Mouse (Mus musculus): ENCODE data around the gene H2-D1. TPM values are rescaled to one million over a fixed set of nuclear protein-coding genes. Genes with fewer than 3 reads are reported as not detected.
A peak's percentile ranks its signal among the peaks of the same experiment; 100 is the strongest.
"Not testable (repeated sequence)": the region's sequence is repeated elsewhere in the genome, so short reads cannot be mapped to it uniquely, and the experiment has no call there.

The H2-D1 gene
- polyA plus RNA-seq, 1 experiment from 2014 or later = 77.7 TPM

DNA sequence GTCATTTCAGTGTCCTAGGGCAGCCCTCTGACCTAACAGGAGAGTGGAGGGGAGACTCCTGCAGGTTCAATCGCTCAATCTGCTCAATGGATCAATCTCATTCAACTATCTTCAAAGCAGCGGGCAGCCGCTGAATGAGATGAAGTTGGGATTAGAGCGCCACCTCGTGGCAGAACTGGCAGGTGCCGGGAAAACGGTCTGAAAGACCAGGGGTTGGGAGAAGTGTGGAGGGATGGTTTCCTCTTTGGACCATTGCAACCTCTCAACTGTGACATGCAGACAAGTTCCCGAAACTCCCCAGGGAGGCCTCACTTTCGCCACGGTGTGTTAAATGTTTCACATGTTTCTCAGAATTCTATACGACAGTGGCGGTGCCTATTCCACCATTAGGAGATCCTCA is 30.5 kb upstream of the H2-D1 start:
- H3K4me1 ChIP-seq (replicated peaks) = peaks cover 54% of the 10 kb centered on the region
- H3K9ac ChIP-seq = peak overlapping the region; percentile 27; the same call in 1 of the 2 replicates
- H3K36me3 ChIP-seq = peaks cover 47% of the 10 kb centered on the region

DNA sequence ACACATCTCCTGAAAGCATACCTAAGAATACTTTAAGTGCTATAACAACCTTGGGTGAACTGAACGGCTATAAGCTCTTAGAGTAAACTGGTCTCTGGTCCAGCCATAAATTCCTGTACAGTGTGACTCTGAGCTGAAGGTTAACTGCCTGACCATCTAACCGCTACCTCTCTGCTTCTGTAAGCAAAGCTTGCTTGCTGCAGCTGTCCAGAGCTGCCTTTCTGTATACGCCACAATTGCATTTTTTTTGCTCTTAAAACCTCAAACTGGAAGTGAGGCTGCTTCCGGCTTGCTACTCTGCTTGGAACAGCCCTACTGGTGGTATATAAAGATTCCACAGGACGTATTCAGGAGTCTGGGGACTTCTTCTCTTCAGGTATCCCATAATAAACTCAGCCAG is 29.9 kb upstream of the H2-D1 start:
- ATAC-seq (ENCODE audit: low read depth) (no peak), DNase-seq (no peak)
- H3K4me3 ChIP-seq (replicated peaks) = peak overlapping the region; percentile 16; the same call in 1 of the 2 replicates
- no peaks in the 10 kb centered on the region for H3K9me3 ChIP-seq (replicated peaks)
- peak overlapping the region; percentile 27; the same call in 1 of the 2 replicates for H3K9ac ChIP-seq
- WGBS (ENCODE audit: insufficient replicate concordance) = 69% methylated on average over 5 of the region's 5 CpGs
- peaks cover 54% of the 10 kb centered on the region for H3K4me1 ChIP-seq (replicated peaks)
- peak overlapping the region; percentile 96 for H3K4me2 ChIP-seq
- H3K27me3 ChIP-seq = no peaks in the 10 kb centered on the region
- H3K36me3 ChIP-seq = peaks cover 41% of the 10 kb centered on the region
- peak overlapping the region; percentile 94 for H3K27ac ChIP-seq

More for the DNA sequence above, 30.5 kb upstream of the H2-D1 start:
- H3K9me3 ChIP-seq (replicated peaks) = no peaks in the 10 kb centered on the region
- peak overlapping the region; percentile 94; the same call in 1 of the 2 replicates for H3K27ac ChIP-seq
- DNase-seq = peak; percentile 66
- WGBS (ENCODE audit: insufficient replicate concordance) = 10% methylated on average over 12 of the region's 12 CpGs
- no peak for ATAC-seq (ENCODE audit: low read depth)
- H3K27me3 ChIP-seq = no peaks in the 10 kb centered on the region
- H3K4me2 ChIP-seq = peak overlapping the region; percentile 96
- H3K4me3 ChIP-seq (replicated peaks) = peak overlapping the region; percentile 16; the same call in 1 of the 2 replicates

DNA sequence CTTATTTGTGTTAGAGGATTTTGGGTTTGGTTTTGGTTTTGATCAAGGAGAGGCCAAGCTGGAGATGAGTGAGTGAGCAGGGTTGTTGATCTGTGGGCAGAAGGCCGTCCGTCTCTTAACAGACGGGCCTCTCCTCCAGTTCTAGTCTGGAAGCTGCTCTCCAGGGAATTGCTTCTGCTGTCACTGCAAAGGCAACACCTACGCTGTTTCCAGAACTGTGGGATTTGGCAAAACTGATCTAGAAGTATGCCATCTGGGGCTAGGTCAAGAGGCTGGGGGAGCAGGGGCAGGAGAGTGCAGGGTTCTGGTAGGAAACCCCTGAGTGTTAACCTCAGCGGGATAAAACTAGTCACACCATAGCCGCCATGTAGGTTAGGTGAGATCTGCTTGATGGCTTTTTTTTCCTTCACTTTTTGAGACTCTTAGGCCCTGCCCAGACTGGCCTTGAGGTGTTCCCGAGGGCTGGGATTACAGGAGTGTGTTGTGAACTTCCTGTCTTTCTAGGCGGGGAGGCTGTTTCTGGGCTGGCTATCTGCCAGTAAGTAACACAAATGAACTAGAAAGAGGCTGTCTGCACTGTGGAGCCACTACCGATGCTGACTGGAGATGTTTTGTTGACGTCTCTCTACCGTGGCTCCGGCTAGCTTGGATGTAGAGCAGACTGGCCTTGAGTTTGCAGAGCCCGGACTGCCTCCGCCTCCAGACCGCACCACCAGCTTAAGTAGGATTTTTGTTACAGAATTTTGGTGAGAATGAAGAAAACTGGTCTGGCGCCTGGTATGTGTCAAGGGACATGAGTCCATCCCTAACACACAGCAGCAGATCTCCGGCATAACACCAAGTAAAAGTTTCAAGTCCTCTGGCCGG is 29.2 kb upstream of the H2-D1 start, which contains the start of gene Atp6v1g2:
Gene Atp6v1g2, plus strand, starts transcription at position 547 of the 867 bp plus-strand sequence.
- WGBS (ENCODE audit: insufficient replicate concordance) = 72% methylated on average over 18 of the region's 18 CpGs
- peaks cover 54% of the 10 kb centered on the region for H3K4me1 ChIP-seq (replicated peaks)
- peak within 1 kb of the TSS; percentile 96 for H3K4me2 ChIP-seq
- H3K9ac ChIP-seq = peak within 1 kb of the TSS; percentile 91
- H3K27me3 ChIP-seq = no peaks in the 10 kb centered on the region
- DNase-seq (no peak), ATAC-seq (ENCODE audit: low read depth) (no peak)
- peak within 1 kb of the TSS; percentile 94 for H3K27ac ChIP-seq
- H3K4me3 ChIP-seq (replicated peaks) = peak within 1 kb of the TSS; percentile 78
- no peaks in the 10 kb centered on the region for H3K9me3 ChIP-seq (replicated peaks)
- peaks cover 34% of the 10 kb centered on the region for H3K36me3 ChIP-seq

DNA sequence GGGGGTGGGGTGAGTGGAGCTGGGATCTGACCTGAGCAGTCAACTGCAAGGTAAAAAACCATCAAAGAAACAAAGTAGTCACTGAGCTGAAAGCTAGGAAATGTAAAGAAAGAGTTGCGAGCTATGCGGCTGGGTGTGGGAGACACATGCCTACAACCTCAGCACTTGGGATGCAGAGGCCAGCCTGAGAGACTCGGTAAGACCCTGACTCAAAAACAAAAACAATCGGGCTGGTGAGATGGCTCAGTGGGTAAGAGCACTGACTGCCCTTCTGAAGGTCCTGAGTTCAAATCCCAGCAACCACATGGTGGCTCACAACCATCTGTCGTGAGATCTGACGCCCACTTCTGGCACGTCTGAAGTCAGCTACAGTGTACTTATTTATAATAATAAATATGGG is 28.4 kb upstream of the H2-D1 start:
- peak overlapping the region; percentile 91 for H3K9ac ChIP-seq
- H3K9me3 ChIP-seq (replicated peaks); H3K27me3 ChIP-seq; DNase-seq; ATAC-seq (ENCODE audit: low read depth): not testable (repeated sequence)
- peak overlapping the region; percentile 78 for H3K4me3 ChIP-seq (replicated peaks)
- H3K4me1 ChIP-seq (replicated peaks) = peaks cover 54% of the 10 kb centered on the region
- peak overlapping the region; percentile 94 for H3K27ac ChIP-seq
- peak overlapping the region; percentile 96 for H3K4me2 ChIP-seq
- peaks cover 27% of the 10 kb centered on the region for H3K36me3 ChIP-seq
- 63% methylated on average over 7 of the region's 7 CpGs for WGBS (ENCODE audit: insufficient replicate concordance)

DNA sequence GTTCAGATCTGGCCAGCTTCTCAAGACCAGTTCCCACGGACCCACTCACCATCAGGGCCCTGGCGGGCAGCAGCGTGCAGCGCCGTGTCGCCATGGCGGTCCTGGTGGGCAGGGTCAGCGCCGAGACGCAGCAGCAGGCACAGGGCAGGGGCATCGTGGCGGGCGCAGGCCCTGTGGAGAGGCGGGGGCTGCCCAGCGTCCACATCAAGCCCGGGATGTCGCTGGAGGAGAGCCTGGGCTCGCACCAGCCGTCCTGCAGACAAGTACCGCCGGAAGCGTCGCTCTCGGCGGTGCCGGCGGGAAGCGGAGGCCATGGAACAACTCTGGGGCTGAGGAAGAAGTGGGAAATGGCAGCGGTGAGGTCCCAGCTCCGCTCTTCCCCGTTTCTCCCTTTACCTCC is 27.6 kb upstream of the H2-D1 start:
- DNase-seq = no peak

DNA sequence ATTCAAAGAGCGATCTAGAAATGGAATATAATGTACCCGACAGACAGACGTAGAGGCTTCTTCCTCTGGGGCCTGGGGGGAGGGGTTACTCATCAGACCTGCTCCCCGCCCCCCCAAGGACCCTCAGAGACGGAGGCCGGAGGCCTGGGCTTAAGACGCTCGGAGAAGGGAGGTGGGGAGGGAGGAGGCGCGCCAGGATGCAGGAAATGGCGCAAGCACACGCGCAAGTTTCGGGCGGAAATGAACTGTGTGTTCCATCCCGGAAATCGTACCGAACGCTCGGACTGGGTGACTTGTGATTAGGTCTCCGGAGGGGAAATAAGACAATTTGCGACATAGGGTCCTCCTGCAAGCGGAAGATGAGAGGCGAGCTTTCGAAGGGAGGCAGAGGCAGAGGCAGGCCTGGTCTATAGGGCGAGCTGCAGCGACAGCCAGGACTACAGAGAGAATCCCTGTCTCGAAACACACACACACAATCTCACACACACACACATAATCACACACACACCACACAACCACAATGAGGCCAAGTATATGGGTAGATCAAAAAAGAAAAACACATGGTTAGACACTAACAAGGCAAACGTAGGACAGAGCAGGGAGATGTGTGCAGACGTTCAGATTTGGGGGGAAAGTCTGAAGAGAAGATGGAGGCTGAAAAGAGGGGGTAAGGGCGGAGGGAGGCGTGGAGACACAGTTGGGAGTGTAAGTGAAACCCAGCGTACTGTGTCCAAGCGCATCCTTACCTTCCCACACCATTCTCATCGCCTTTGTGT is 26.7 kb upstream of the H2-D1 start, which contains the start of gene Nfkbil1:
Gene Nfkbil1, minus strand, starts transcription at position 179 of the 776 bp plus-strand sequence.
- ATAC-seq (ENCODE audit: low read depth) = peak; percentile 79
- under 1% methylated on average over 35 of the region's 35 CpGs for WGBS (ENCODE audit: insufficient replicate concordance)

More for the DNA sequence above, 27.6 kb upstream of the H2-D1 start:
- 0 out of 2 replicates have a peak, but pooled peaks have one; percentile 18 for ATAC-seq (ENCODE audit: low read depth)
- Histone ChIP-seq H3K9ac (peak overlapping the region; percentile 91), H3K4me2 (peak overlapping the region; percentile 96), H3K4me1 (replicated peaks) (peaks cover 54% of the 10 kb centered on the region), H3K27me3 (no peaks in the 10 kb centered on the region), H3K9me3 (replicated peaks) (no peaks in the 10 kb centered on the region), H3K4me3 (replicated peaks) (peak overlapping the region; percentile 78), H3K36me3 (peaks cover 19% of the 10 kb centered on the region), H3K27ac (peak overlapping the region; percentile 94)
- 2% methylated on average over 31 of the region's 31 CpGs for WGBS (ENCODE audit: insufficient replicate concordance)

DNA sequence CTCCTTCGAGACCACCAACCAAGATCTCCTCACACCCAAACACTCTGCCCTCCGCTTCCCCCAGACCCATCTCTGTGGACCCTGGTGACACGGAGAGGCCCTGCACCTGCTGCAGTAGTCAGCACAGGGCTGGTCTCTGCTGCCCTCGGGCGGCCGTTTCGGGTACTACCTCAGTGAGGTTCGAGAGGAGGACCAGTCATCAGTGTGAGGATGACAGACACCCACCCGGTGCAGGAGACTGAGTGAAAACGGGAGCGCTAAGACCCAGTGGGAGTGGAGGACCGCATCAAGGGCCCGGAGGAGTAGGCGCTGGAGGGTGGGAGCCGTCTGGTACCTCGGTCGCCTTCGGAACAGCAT is 26.2 kb upstream of the H2-D1 start:
- Histone ChIP-seq H3K4me2 (peak overlapping the region; percentile 96), H3K4me3 (replicated peaks) (peak overlapping the region; percentile 78), H3K36me3 (peaks cover 6% of the 10 kb centered on the region), H3K9me3 (replicated peaks) (no peaks in the 10 kb centered on the region), H3K27ac (peak overlapping the region; percentile 94), H3K9ac (peak overlapping the region; percentile 91), H3K4me1 (replicated peaks) (peaks cover 62% of the 10 kb centered on the region), H3K27me3 (no peaks in the 10 kb centered on the region)
- 2% methylated on average over 18 of the region's 18 CpGs for WGBS (ENCODE audit: insufficient replicate concordance)
- ATAC-seq (ENCODE audit: low read depth) (peak; percentile 71), DNase-seq (peak; percentile 92)

More for the DNA sequence above, 26.7 kb upstream of the H2-D1 start, which contains the start of gene Nfkbil1:
- peak; percentile 79 for DNase-seq
- Histone ChIP-seq H3K9ac (peak within 1 kb of the TSS; percentile 91), H3K36me3 (peaks cover 12% of the 10 kb centered on the region), H3K4me2 (peak within 1 kb of the TSS; percentile 96), H3K27me3 (no peaks in the 10 kb centered on the region), H3K27ac (peak within 1 kb of the TSS; percentile 94), H3K4me1 (replicated peaks) (peaks cover 63% of the 10 kb centered on the region), H3K9me3 (replicated peaks) (no peaks in the 10 kb centered on the region), H3K4me3 (replicated peaks) (peak within 1 kb of the TSS; percentile 78)

DNA sequence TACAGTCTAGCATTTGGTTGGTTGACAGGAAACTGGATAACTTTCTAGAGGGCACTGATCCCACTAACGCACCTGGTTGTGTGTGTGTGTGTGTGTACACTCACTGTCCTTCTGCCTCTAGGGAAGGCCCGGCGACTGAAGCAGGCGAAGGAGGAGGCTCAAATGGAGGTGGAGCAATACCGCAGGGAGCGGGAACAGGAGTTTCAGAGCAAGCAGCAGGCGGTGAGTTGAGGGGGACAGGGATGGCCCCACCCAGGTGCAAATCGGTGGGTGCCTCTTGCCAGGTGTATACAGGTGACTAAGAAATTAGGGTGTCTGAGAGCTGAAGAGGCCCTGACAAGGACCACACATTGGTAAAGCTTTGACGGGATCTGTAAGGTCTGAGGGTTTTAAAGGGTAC is 25.5 kb upstream of the H2-D1 start:
- Histone ChIP-seq H3K4me2 (no peak overlapping the region), H3K27ac (no peak overlapping the region), H3K4me1 (replicated peaks) (peaks cover 56% of the 10 kb centered on the region), H3K9me3 (replicated peaks) (no peaks in the 10 kb centered on the region), H3K9ac (no peak overlapping the region), H3K4me3 (replicated peaks) (no peak overlapping the region), H3K27me3 (no peaks in the 10 kb centered on the region), H3K36me3 (peaks cover 6% of the 10 kb centered on the region; the same call in 1 of the 2 replicates)
- ATAC-seq (ENCODE audit: low read depth) (no peak), DNase-seq (no peak)
- 78% methylated on average over 9 of the region's 9 CpGs for WGBS (ENCODE audit: insufficient replicate concordance)

DNA sequence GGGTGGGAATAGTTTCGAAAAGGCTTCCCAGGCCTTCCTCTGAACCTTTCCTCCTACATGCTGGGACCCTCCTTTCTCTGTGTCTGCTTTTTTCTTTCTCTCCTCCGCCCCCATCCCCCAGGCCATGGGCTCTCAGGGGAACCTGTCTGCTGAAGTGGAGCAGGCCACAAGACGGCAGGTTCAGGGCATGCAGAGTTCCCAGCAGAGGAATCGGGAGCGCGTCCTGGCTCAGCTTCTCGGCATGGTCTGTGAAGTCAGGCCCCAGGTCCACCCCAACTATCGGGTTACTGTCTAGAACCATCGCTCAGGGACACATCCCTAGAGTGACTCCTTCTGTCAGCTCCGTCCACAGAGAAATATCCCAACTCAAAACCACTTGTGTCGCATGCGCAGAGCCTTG is 25.0 kb upstream of the H2-D1 start:
- DNase-seq (no peak), ATAC-seq (ENCODE audit: low read depth) (no peak)
- Histone ChIP-seq H3K27me3 (no peaks in the 10 kb centered on the region), H3K4me2 (no peak overlapping the region), H3K9me3 (replicated peaks) (no peaks in the 10 kb centered on the region), H3K4me1 (replicated peaks) (peaks cover 51% of the 10 kb centered on the region), H3K36me3 (peaks cover 6% of the 10 kb centered on the region; the same call in 1 of the 2 replicates), H3K9ac (0 out of 2 replicates have a peak overlapping the region, but pooled peaks have one; percentile 4), H3K27ac (no peak overlapping the region), H3K4me3 (replicated peaks) (no peak overlapping the region)
- 89% methylated on average over 12 of the region's 12 CpGs for WGBS (ENCODE audit: insufficient replicate concordance)

DNA sequence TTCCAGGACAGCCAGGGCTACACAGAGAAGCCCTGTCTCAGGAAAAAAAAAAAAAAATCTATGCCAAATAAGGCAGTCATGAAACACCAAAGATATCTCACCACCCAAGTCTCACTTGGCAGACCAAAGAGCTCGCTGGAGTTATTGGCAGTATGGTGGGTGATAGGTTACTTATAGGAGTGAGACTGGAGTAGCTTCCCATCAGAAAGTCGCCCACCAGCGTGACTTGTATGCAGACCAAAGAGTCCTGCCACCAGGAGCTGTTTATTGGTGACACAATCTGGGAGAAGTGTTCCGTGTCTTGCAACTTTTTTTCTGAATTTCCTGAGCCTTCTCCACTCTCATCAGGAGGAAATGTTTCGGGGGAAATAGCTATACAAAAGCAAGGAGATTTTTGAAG is 22.8 kb upstream of the H2-D1 start:
- ATAC-seq (ENCODE audit: low read depth) (no peak), DNase-seq (no peak)
- Histone ChIP-seq H3K27me3 (no peaks in the 10 kb centered on the region), H3K4me1 (replicated peaks) (peaks cover 49% of the 10 kb centered on the region), H3K4me3 (replicated peaks) (no peak overlapping the region), H3K27ac (peak overlapping the region; percentile 95), H3K36me3 (peaks cover 19% of the 10 kb centered on the region), H3K9me3 (replicated peaks) (no peaks in the 10 kb centered on the region), H3K9ac (no peak overlapping the region), H3K4me2 (no peak overlapping the region)
- 56% methylated on average over 5 of the region's 5 CpGs for WGBS (ENCODE audit: insufficient replicate concordance)

Measured in liver, embryonic 13.5 days (tissue).